Mouse (Mus musculus): Measurements from ENCODE around the gene Mrtfb. TPM values are rescaled to one million over a fixed set of nuclear protein-coding genes. Genes with fewer than 3 reads are reported as not detected.
A peak's percentile ranks its signal among the peaks of the same experiment; 100 is the strongest.
"Not testable (repeated sequence)": the region's sequence is repeated elsewhere in the genome, so short reads cannot be mapped to it uniquely, and the experiment has no call there.

The Mrtfb gene
- polyA plus RNA-seq, 1 experiment from 2014 or later: 23.0 TPM

DNA sequence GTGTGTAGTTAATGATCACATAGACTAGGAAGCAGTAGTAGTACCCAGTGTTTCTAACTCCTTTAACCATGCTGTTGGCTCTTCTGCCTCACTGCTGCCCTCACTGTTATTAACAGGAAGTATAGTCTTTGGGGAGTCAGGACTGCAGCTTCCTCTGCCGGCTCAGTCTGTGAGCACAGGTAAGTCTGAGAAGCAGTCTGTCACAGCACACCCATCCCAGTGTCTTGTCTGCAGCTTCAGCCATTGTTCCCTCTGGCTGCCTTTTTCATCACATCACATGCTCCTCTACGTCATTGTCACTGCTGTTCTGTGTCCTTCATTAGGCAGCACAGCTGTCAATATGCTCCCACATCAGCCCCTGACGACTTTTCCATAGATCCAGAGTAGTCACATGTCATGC is 75.6 kb downstream of the Mrtfb start:
- no peaks in the 10 kb centered on the region for H3K9me3 ChIP-seq
- ATAC-seq (ENCODE audit: low FRiP score, low read depth): no peak
- 60% methylated on average over 3 of the region's 3 CpGs for WGBS

DNA sequence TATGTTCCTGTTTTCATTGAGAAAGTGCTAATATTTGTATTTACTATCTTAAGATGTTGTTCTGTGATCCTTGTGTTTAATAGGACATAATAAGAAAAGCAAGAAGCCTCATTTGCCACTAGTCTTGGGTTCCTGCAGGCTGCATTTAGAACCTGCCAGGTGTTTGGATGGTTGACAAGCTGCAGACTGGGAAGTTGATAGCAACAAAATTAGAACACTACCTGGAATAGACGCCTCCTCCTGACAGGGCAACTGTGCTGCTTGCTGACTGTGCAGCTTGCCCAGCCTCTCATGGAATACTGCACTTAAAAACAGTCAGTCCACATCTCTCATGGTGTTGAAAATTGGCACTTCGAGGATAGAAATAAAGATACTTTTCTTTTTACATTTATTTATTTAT is 76.3 kb downstream of the Mrtfb start:
- no peak overlapping the region for H3K27ac ChIP-seq
- no peak overlapping the region for H3K9ac ChIP-seq
- H3K9me3 ChIP-seq: no peaks in the 10 kb centered on the region
- peaks cover 7% of the 10 kb centered on the region for H3K36me3 ChIP-seq
- no peak for ATAC-seq (ENCODE audit: low FRiP score, low read depth)
- no peaks in the 10 kb centered on the region for H3K27me3 ChIP-seq
- WGBS: 88% methylated on average over 2 of the region's 2 CpGs
- peaks cover 12% of the 10 kb centered on the region for H3K4me1 ChIP-seq
- no peak overlapping the region for H3K4me2 ChIP-seq (replicated peaks)
- no peak overlapping the region for H3K4me3 ChIP-seq

More for the DNA sequence above, 75.6 kb downstream of the Mrtfb start:
- Histone ChIP-seq H3K4me1 (peaks cover 12% of the 10 kb centered on the region), H3K27me3 (no peaks in the 10 kb centered on the region), H3K36me3 (peaks cover 13% of the 10 kb centered on the region), H3K4me3 (no peak overlapping the region), H3K4me2 (replicated peaks) (no peak overlapping the region), H3K27ac (no peak overlapping the region), H3K9ac (no peak overlapping the region)

DNA sequence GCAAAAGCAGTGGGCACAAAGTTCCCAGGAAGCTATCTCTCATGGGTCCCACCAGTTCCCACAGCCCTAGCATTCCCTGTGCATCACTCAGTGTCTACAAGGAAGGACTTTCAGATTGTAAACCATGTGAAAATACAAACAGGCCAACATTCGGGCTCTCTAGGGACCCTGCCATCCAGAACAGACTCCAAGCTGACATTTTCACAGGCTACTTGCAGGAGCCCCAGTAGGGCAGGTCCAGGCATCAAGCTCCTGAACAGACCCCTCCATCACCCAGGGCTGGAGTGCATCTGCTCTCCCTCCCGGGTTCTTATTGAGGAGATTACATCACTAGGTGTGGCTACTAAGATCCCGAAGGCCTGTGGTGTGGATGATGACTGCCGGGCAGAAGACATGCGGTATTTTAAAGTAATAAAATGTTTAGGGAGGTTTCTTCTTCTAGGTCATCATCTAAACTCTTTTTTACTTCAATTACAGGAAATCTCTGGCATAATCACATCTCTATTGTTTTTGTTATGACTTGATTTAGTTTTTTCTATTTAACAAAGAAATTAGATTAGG is 77.6 kb downstream of the Mrtfb start:
- Histone ChIP-seq H3K36me3 (no peaks in the 10 kb centered on the region), H3K27me3 (no peaks in the 10 kb centered on the region), H3K4me3 (no peak overlapping the region), H3K9me3 (no peaks in the 10 kb centered on the region), H3K4me1 (peaks cover 12% of the 10 kb centered on the region), H3K9ac (no peak overlapping the region), H3K27ac (no peak overlapping the region), H3K4me2 (replicated peaks) (no peak overlapping the region)
- ATAC-seq (ENCODE audit: low FRiP score, low read depth): no peak
- 69% methylated on average over 5 of the region's 5 CpGs for WGBS

- Histone ChIP-seq H3K36me3 (no peaks in the 10 kb centered on the region), H3K4me3 (no peak overlapping the region), H3K4me1 (no peaks in the 10 kb centered on the region), H3K27me3 (no peaks in the 10 kb centered on the region), H3K9ac (no peak overlapping the region), H3K9me3 (no peaks in the 10 kb centered on the region), H3K27ac (no peak overlapping the region), H3K4me2 (replicated peaks) (no peak overlapping the region)
- WGBS: 77% methylated on average over 5 of the region's 5 CpGs
- ATAC-seq (ENCODE audit: low FRiP score, low read depth): no peak
Observed at GRCm38 (mm10) chr16:13336503-13337230, 80.4 kb downstream of the Mrtfb start.

DNA sequence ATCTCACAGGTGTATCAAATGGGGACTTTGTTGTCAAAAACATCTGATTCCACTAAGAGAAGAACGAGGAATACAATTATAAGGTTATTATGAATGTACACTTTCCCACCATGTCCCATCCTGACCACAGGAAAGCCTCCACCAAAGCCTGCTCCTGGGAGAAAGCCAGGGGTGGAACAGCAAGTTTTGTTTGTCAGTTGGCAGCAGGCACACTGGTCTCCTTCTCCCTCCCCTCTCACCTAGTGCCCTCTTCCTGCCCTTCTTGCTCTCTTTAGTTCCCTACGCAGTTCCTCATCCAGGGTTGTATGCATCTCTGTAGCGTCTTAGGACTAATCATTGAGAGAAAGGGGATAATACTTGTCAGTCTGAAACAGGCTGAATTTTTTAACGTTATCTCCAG is 81.8 kb downstream of the Mrtfb start:
- Histone ChIP-seq H3K9ac (no peak overlapping the region), H3K4me2 (replicated peaks) (no peak overlapping the region), H3K27ac (no peak overlapping the region), H3K4me1 (no peaks in the 10 kb centered on the region), H3K9me3 (no peaks in the 10 kb centered on the region), H3K36me3 (no peaks in the 10 kb centered on the region), H3K4me3 (no peak overlapping the region), H3K27me3 (no peaks in the 10 kb centered on the region)
- WGBS: 76% methylated on average over 4 of the region's 4 CpGs
- no peak for ATAC-seq (ENCODE audit: low FRiP score, low read depth)

DNA sequence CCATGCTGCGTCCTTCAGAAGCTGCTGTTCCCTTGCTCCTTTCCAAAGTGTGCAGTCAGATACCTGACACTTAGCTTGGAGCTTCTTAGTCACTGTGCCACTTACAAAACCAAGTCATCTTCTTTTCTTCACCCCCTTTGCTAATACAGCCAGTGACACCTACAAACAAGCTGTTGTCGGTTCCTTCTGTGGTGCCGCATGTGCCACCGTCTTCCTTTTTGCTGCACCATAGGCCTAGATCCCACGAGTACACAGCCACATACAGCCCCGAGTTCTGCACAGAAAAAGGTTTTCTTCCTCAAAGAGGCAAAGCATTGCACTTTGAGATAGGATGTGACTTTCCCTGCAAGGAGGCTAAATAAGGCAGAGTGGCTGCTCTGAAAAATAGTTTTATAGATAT is 83.2 kb downstream of the Mrtfb start:
- H3K4me2 ChIP-seq (replicated peaks): no peak overlapping the region
- ATAC-seq (ENCODE audit: low FRiP score, low read depth): no peak
- H3K9me3 ChIP-seq: no peaks in the 10 kb centered on the region
- H3K27me3 ChIP-seq: no peaks in the 10 kb centered on the region
- H3K4me1 ChIP-seq: no peaks in the 10 kb centered on the region
- 0 out of 2 replicates have a peak, but pooled peaks cover 3% of the 10 kb centered on the region for H3K36me3 ChIP-seq
- no peak overlapping the region for H3K9ac ChIP-seq
- H3K4me3 ChIP-seq: no peak overlapping the region
- 86% methylated on average over 6 of the region's 6 CpGs for WGBS
- H3K27ac ChIP-seq: no peak overlapping the region

GRCm38 (mm10) chr16:13345822-13346221 is 89.5 kb downstream of the Mrtfb start:
- not testable (repeated sequence) for H3K4me1 ChIP-seq; H3K4me2 ChIP-seq (replicated peaks); H3K27me3 ChIP-seq; ATAC-seq (ENCODE audit: low FRiP score, low read depth); H3K9ac ChIP-seq; H3K9me3 ChIP-seq; H3K27ac ChIP-seq; H3K4me3 ChIP-seq; H3K36me3 ChIP-seq
- 95% methylated on average over 2 of the region's 2 CpGs for WGBS

DNA sequence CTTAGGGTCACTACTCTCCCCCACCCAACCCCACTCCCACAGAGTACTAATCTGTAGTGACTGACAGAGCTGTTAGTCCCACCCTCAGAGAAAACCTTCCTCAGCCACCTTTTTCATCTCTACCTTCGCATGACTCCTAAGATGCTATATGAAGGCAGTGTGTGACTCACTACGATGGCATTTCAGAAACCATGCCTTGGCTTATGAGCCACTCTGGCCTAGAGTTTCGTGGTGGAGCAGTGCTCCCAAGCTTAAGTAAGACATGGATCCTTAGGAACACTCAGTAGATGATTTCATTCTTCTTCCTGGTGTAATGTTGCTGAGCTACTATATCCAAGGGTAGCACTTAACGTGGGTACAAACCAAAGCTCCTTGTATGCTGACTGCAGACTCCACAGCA is 94.4 kb downstream of the Mrtfb start:
- Histone ChIP-seq H3K4me3 (no peak overlapping the region), H3K27me3 (no peaks in the 10 kb centered on the region), H3K4me2 (replicated peaks) (no peak overlapping the region), H3K27ac (no peak overlapping the region), H3K4me1 (peaks cover 10% of the 10 kb centered on the region), H3K9ac (no peak overlapping the region), H3K9me3 (no peaks in the 10 kb centered on the region), H3K36me3 (peaks cover 3% of the 10 kb centered on the region; the same call in 1 of the 2 replicates)
- ATAC-seq (ENCODE audit: low FRiP score, low read depth): no peak
- WGBS: 84% methylated on average over 4 of the region's 4 CpGs

DNA sequence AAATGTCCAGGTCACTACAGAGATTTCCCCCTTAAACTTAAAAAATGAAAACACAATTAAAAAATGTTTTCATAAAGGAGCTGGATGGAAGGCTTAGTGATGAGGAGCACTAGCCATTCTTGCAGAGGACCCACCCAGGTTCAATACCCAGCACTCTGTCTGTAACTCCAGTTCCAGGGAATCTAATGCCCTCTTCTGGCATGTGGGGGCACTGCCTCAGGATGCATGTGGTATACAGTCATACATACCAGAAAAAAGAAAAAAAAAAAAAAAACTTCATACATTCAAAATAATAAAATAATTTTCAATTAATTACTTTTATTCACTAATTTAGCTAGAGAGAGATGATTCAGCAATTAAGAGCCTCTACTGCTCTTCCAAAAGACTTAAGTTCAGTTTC is 95.0 kb downstream of the Mrtfb start:
- Histone ChIP-seq H3K36me3 (no peaks in the 10 kb centered on the region), H3K4me2 (replicated peaks) (no peak overlapping the region), H3K27ac (no peak overlapping the region), H3K27me3 (no peaks in the 10 kb centered on the region), H3K4me3 (no peak overlapping the region), H3K9me3 (no peaks in the 10 kb centered on the region), H3K9ac (no peak overlapping the region), H3K4me1 (peaks cover 10% of the 10 kb centered on the region)
- no peak for ATAC-seq (ENCODE audit: low FRiP score, low read depth)

DNA sequence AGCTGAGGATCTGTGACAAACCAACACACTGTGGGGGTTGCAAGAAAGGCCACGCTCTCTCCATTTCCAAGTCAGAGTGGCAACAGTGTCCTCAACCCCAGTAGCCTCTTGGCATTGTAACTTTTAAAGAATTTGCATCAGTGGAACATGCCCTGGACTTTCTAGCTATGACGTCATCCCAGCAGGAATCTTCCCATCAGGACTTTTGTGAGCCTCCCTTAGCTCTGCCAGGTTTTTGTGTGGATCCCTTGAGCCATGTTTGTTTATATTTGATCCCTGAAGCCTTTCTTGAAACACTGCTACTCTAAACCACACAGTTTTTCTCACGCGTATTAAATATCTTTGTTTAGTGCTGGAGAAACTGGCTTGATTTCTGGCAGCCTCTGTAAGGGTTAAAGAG is 97.6 kb downstream of the Mrtfb start:
- Histone ChIP-seq H3K9me3 (no peaks in the 10 kb centered on the region), H3K4me1 (peaks cover 31% of the 10 kb centered on the region), H3K27ac (no peak overlapping the region), H3K9ac (no peak overlapping the region), H3K4me2 (replicated peaks) (no peak overlapping the region), H3K27me3 (no peaks in the 10 kb centered on the region), H3K36me3 (no peaks in the 10 kb centered on the region), H3K4me3 (no peak overlapping the region)
- ATAC-seq (ENCODE audit: low FRiP score, low read depth): no peak
- WGBS: 63% methylated on average over 4 of the region's 4 CpGs

DNA sequence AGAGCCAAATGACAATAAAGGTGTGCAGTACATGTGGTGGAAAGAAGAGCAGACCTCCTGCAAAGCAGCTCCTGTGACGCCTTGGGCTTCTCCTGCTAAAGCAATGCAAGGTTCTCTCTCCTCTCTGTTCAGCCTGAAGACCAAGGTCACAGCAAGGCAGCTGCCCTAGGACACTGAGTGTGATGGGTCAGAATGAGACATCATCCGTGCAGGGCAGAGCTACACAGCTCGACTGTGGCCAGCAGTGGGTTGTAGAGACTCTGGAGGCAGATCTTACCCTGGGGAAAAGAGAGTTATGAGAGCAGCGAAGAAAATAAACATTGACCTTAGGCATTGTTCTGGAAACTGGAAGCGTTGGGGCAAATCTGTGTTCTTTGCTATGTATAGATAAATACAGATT is 98.2 kb downstream of the Mrtfb start:
- Histone ChIP-seq H3K4me2 (replicated peaks) (no peak overlapping the region), H3K4me3 (no peak overlapping the region), H3K27ac (no peak overlapping the region), H3K36me3 (no peaks in the 10 kb centered on the region), H3K4me1 (peaks cover 36% of the 10 kb centered on the region), H3K27me3 (no peaks in the 10 kb centered on the region), H3K9ac (no peak overlapping the region), H3K9me3 (no peaks in the 10 kb centered on the region)
- no peak for ATAC-seq (ENCODE audit: low FRiP score, low read depth)
- 76% methylated on average over 5 of the region's 5 CpGs for WGBS

GRCm38 (mm10) chr16:13357806-13358679 is 101.8 kb downstream of the Mrtfb start:
- peaks cover 38% of the 10 kb centered on the region for H3K4me1 ChIP-seq
- H3K9ac ChIP-seq: peak overlapping the region; percentile 40; the same call in 1 of the 2 replicates
- 11% methylated on average over 15 of the region's 15 CpGs for WGBS

More at GRCm38 (mm10) chr16:13357806-13358679, 101.8 kb downstream of the Mrtfb start:
- peak; percentile 77 for ATAC-seq (ENCODE audit: low FRiP score, low read depth)
- Histone ChIP-seq H3K36me3 (no peaks in the 10 kb centered on the region), H3K4me3 (peak overlapping the region; percentile 19), H3K27ac (no peak overlapping the region), H3K9me3 (no peaks in the 10 kb centered on the region), H3K27me3 (no peaks in the 10 kb centered on the region), H3K4me2 (replicated peaks) (peak overlapping the region; percentile 50)
